Mouse (Mus musculus) regulatory T cell (primary cell): ENCODE results near the gene Hist1h2ab.
"Not testable (repeated sequence)": the region's sequence is repeated elsewhere in the genome, so short reads cannot be mapped to it uniquely, and the experiment has no call there.

Experiments used
- in situ Hi-C: fragments of 300-600 bp; cut with MboI, MseI; formaldehyde crosslinking; loops from one replicate; pipeline ENCODE4 v1.15.1; 2025; ENCODE audit warnings: high pct_unique_total_duplicates

The Hist1h2ab gene

DNA sequence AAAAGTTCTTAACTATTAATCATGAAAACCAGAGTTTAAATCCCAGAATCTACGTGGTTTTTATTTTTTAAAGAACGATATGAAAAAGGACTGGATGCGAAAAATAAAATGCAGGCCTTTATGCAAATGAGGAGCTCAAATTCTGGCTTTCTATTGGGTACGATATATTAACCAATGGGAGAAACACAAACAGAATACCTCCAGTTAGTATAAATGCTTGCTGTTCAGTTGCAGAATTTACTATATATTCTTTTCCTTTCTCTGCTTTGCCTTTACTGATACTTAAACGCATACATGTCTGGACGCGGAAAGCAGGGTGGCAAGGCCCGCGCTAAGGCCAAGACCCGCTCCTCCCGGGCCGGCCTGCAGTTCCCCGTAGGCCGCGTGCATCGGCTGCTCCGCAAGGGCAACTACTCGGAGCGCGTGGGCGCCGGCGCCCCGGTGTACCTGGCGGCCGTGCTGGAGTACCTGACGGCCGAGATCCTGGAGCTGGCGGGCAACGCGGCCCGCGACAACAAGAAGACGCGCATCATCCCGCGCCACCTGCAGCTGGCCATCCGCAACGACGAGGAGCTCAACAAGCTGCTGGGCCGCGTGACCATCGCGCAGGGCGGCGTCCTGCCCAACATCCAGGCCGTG is at the start of gene Hist1h2ab:
TSS of gene Hist1h2ab (plus strand) at position 288 of the 639 bp plus-strand sequence.
- in situ Hi-C loops, result loop anchor here (25.0 kb wide), 2 partner anchors 861 to 1036 kb away; no protein-coding TSS in a partner anchor

DNA sequence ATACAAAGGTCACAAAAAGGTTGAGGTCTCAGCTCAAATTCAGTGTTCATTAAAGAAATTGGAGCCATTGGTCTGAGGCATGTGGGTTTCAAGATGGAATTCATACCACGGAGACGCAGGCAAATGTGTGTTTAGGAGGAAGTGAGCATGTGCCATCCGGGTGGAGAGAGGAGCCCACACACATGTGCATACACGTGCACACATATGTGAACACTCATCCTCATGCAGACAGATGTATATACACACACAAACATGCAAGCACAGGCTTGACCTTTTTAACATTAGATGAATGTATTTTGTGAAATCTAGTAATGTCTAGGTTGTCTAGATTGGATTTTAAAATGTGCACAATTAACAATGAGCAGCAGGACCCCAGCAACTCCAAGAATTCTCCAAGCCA is 48.7 kb upstream of the Hist1h2ab start:
- in situ Hi-C loops, result no loop called here

DNA sequence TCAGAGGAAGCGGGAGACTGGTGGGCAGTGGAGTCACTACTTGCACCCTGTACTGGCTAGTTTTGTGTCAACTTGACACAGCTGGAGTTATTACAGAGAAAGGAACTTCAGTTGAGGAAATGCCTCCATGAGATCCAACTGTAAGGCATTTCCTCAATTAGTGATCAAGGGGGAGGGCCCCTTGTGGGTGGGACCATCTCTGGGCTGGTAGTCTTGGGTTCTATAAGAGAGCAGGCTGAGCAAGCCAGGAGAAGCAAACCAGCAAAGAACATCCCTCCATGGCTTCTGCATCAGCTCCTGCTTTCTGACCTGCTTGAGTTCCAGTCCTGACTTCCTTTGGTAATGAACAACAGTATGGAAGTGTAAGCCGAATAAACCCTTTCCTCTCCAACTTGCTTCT is 48.1 kb upstream of the Hist1h2ab start:
- in situ Hi-C loops, result not testable (repeated sequence)

GRCm38 (mm10) chr13:23705751-23706356 is 45.1 kb upstream of the Hist1h2ab start:
- in situ Hi-C loops, result no loop called here

DNA sequence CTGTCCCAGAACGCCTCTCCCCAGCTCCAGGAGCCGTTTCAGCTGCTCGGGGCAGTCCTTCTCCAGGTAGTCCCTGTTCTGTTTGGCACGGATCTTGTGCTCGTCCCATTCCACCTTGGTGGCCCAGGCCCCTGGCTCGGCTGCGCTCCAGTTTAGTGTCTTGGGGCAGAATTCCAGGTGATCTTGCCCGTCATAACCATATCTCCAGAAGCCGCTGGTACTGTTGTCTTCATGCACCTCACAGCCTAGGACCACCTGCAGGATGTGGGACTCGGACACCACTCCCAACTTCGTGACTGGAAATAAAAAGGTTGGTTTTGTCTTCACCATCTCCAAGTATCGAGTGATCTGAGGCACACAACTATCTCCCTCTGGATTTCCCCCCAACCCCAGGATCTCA is 44.2 kb upstream of the Hist1h2ab start:
- in situ Hi-C loops, result no loop called here

- in situ Hi-C loops, result no loop called here
Observed at GRCm38 (mm10) chr13:23708041-23708440, 42.9 kb upstream of the Hist1h2ab start.

GRCm38 (mm10) chr13:23708654-23709053 is 42.3 kb upstream of the Hist1h2ab start:
- in situ Hi-C loops, result no loop called here

GRCm38 (mm10) chr13:23709714-23710373 is 41.1 kb upstream of the Hist1h2ab start:
- in situ Hi-C loops, result no loop called here

DNA sequence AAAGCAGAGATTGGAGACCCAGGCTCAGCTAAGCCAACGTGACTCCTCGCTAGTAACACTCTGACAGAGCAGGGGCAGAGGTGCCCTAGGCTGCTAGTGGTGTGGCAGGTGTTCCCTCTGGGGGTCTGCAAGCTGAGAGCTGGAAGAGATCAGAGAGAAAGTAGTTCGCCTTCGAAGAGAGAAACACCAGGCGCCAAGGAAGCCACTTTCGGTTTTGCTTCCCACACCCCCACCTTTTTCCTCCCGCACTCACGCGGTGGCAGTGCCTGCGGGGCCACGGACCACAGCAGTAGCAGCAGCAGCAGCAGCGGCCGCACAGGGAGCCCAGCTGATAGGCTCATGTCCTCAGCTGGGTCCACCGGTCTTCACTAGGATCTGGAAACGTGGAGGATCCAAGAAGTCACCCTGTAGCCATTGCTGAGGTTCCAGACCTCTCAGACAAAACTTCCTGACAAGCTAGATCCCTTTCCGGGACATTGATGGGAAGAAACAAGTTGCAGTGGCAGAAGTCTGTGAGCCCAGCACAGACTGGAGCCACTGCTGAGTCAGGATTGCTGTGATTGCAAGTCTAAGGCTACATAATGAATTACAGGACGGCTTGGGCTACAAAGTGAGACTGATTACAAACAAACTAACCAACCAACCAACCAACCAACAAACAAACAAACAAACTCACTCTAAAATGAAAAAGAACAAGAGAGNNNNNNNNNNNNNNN is 40.4 kb upstream of the Hist1h2ab start, which contains the start of gene Hfe:
TSS of gene Hfe (minus strand) at position 481 of the 716 bp plus-strand sequence.
- in situ Hi-C loops, result no loop called here

- in situ Hi-C loops, result no loop called here
Observed at GRCm38 (mm10) chr13:23716261-23717042, 34.5 kb upstream of the Hist1h2ab start.

DNA sequence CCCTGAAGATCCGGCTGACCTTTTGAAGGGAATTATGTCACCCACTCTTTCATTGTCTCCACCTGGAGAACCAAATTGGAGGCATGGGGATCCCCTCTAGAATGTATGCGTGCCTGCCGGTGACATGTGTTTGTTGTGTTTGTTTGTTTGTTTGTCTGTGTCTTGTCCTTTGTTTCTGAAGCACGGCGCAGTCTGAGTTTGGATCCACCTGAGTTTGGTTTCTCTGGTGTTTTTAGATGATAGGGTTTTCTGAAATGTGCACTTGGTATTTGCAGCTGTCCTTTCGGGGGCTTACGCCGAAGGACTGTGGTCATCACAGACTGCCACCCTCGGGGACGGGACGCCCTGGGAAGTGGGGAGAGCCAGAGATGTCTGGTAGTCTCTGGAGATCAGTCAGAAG is 33.8 kb upstream of the Hist1h2ab start:
- in situ Hi-C loops, result no loop called here

- in situ Hi-C loops, result not testable (repeated sequence)
Observed at GRCm38 (mm10) chr13:23717593-23718245, 33.2 kb upstream of the Hist1h2ab start.

- in situ Hi-C loops, result no loop called here
Observed at GRCm38 (mm10) chr13:23724239-23724638, 26.7 kb upstream of the Hist1h2ab start.

DNA sequence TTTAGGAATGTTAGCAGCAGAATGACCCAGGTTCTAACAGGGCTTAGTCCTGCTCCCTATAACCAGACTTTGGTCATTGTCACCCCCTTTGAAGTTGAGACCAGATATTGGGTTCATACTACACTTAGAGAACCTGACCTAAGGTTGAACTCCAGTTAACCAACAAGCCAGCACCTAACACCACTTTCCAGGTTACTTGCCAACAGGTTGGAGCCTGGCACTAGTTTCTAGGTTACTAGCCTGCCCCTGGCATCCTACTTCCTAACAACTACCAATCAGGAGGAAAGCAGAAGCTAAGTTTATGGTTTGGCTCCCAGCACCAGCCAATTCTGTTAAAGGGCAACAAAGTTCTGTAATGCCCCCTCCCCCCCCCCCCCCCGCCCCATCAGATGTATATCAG is 25.7 kb upstream of the Hist1h2ab start:
- in situ Hi-C loops, result loop anchor here (5.0 to 25.0 kb wide), 2 partner anchors 93 to 1938 kb away; partner anchors contain the start of genes Hist1h1b, Hist1h2an, Hist1h2bp and Hist1h3i

- in situ Hi-C loops, result loop anchor here (5.0 to 25.0 kb wide), 2 partner anchors 96 to 1941 kb away; partner anchors contain the start of genes Hist1h1b, Hist1h2an, Hist1h2bp and Hist1h3i
Observed at GRCm38 (mm10) chr13:23728472-23729191, 22.3 kb upstream of the Hist1h2ab start.

GRCm38 (mm10) chr13:23729192-23729525 is 21.8 kb upstream of the Hist1h2ab start:
- in situ Hi-C loops, result loop anchor here (5.0 to 25.0 kb wide), 2 partner anchors 97 to 1942 kb away; partner anchors contain the start of genes Hist1h1b, Hist1h2an, Hist1h2bp and Hist1h3i

- in situ Hi-C loops, result loop anchor here (5.0 to 25.0 kb wide), 3 partner anchors 37 to 1942 kb away; partner anchors contain the start of genes Hist1h1b, Hist1h2an, Hist1h2bp and Hist1h3i
Observed at GRCm38 (mm10) chr13:23729706-23730105, 21.2 kb upstream of the Hist1h2ab start.

GRCm38 (mm10) chr13:23730479-23730878 is 20.4 kb upstream of the Hist1h2ab start:
- in situ Hi-C loops, result loop anchor here (5.0 to 25.0 kb wide), 2 partner anchors 38 to 1943 kb away; partner anchors contain the start of genes Hist1h1b, Hist1h2an, Hist1h2bp and Hist1h3i

DNA sequence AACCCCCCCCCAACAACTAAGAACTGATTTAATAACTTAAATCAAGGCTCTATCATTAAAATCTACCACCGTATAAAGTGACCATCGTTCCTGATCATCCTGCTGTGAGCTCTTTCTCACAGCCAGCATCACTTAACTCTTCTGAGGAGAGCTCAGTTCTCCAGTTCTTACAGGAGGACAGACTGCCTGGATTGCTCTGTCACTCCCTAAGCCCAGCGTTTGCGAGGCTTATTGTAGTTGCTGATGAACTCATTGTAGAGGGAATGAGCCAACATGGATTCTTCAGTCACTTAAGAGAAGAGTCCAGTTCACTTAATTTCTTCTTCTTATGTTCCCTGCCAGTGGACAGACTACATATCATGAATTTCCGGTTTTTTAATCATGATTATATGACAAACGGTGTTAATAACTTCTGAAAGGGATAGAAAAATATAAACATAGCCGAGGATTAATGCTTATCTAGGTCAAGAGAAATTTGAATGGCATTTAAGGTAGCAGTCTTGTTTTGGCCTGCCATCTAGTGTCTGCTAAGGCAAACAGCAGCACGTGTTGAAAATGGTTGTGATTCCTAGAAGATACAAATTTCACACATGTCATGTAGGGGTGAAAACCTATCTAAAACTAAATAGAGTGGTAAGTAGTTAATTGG is 18.6 kb upstream of the Hist1h2ab start:
- in situ Hi-C loops, result loop anchor here (5.0 to 25.0 kb wide), 2 partner anchors 40 to 1945 kb away; partner anchors contain the start of genes Hist1h1b, Hist1h2an, Hist1h2bp and Hist1h3i
